Mouse (Mus musculus) limb, embryonic 13.5 days (tissue): ENCODE measurements around the gene Fah. TPM values are rescaled to one million over a fixed set of nuclear protein-coding genes. Genes with fewer than 3 reads are reported as not detected.

ENCODE experiments used
- ATAC-seq: fragments of 200-750 bp; cut with Nextera tagmentation; 2 replicates; pipeline ENCODE4 v1.8.0; 2017; ENCODE audit warnings: low read depth, moderate number of reproducible peaks, moderate TSS enrichment; ENCODE audit not compliant: low FRiP score
- H3K27ac ChIP-seq: fragments of 300-500 bp; sonication (generic); 2 replicates; pipeline ENCODE4 v1.5.1; 2015; ENCODE audit warnings: inconsistent platforms, mild to moderate bottlenecking, moderate library complexity
- H3K27me3 ChIP-seq: fragments of 300-500 bp; sonication (generic); 2 replicates; pipeline ENCODE4 v1.6.1; 2015; ENCODE audit warnings: mild to moderate bottlenecking, inconsistent platforms
- H3K36me3 ChIP-seq: fragments of 300-500 bp; sonication (generic); 2 replicates; pipeline ENCODE4 v1.6.1; 2015; ENCODE audit warnings: inconsistent platforms, mild to moderate bottlenecking, moderate library complexity
- H3K4me1 ChIP-seq: fragments of 300-500 bp; sonication (generic); 2 replicates; pipeline ENCODE4 v1.6.1; 2015; ENCODE audit warnings: inconsistent platforms
- H3K4me2 ChIP-seq: fragments of 300-500 bp; sonication (generic); replicated peaks from 2 replicates; pipeline ENCODE4 v1.6.1; 2015; ENCODE audit warnings: inconsistent platforms, mild to moderate bottlenecking, moderate library complexity
- H3K4me3 ChIP-seq: fragments of 300-500 bp; sonication (generic); 2 replicates; pipeline ENCODE4 v1.5.1; 2015; ENCODE audit warnings: moderate library complexity, mild to moderate bottlenecking, inconsistent platforms
- H3K9ac ChIP-seq: fragments of 300-500 bp; sonication (generic); 2 replicates; pipeline ENCODE4 v1.6.1; 2015; ENCODE audit warnings: mild to moderate bottlenecking, inconsistent platforms
- H3K9me3 ChIP-seq: fragments of 300-500 bp; sonication (generic); 2 replicates; pipeline ENCODE4 v1.6.1; 2016; ENCODE audit warnings: inconsistent platforms
- WGBS: fragments of 180-500 bp; shearing (Covaris S2); methylation state at CpG from one replicate; pipeline ENCODE4 v1.1.7; 2015; 5-methylcytosine and 5-hydroxymethylcytosine counted together
- polyA plus RNA-seq: library from polyadenylated mRNA; unstranded; fragments of >200 nt; fragmentation: Nextera tagmentation; extraction: Ambion mirVana; gene quantifications from 2 replicates; pipeline ENCODE4 v1.2.1, GENCODE M21; 2015

Gene Fah
- polyA plus RNA-seq, 1 experiment from 2014 or later = 3.8 TPM

DNA sequence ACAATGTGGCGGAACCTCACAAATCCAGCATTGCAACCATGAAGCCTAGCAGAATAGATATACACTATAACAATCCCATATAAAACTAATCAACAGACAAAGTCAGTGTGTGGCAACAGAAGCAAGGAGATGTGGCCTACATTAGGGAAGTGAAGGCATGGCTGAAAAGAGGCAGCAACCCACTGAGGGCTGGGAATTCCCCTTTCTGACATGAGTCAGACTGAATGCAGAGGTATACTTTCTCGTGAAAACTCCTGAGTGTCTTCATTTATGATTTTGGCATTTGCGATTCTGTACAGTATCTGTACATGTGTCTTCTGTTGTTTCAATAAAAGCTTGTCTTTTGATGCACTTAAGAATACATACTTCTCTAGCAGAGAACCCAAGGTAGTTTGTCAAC is 15.2 kb downstream of the Fah start:
- Histone ChIP-seq H3K27me3 (no peaks in the 10 kb centered on the region), H3K9me3 (no peaks in the 10 kb centered on the region), H3K9ac (no peak overlapping the region), H3K4me1 (no peaks in the 10 kb centered on the region), H3K4me2 (no peak overlapping the region), H3K27ac (no peak overlapping the region), H3K4me3 (no peak overlapping the region), H3K36me3 (no peaks in the 10 kb centered on the region)
- WGBS = 87% methylated on average over 3 of the region's 3 CpGs
- ATAC-seq = no peak

DNA sequence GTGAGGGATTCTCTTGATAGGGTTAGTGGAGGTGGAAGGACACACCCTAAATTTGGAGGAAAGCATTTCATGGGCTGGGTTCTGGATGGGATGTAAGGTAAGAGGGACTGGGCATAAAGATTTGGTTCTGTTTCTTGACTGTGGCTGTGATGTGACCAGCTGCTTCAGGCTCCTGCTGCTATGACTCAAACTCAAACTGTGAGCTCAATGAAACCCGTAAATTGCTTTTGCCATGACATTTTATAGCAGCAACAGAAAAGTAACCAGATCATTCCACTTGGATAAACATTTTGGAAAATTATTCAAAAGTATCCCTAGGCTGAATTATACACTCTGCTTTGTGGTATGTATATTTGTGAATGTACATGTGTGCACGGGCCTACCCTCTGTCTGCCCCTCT is 15.9 kb downstream of the Fah start:
- H3K4me2 ChIP-seq = no peak overlapping the region
- no peaks in the 10 kb centered on the region for H3K9me3 ChIP-seq
- no peak overlapping the region for H3K9ac ChIP-seq
- WGBS = 94% methylated on average over 2 of the region's 2 CpGs
- no peaks in the 10 kb centered on the region for H3K27me3 ChIP-seq
- no peaks in the 10 kb centered on the region for H3K4me1 ChIP-seq
- ATAC-seq = no peak
- no peak overlapping the region for H3K4me3 ChIP-seq
- no peak overlapping the region for H3K27ac ChIP-seq
- H3K36me3 ChIP-seq = no peaks in the 10 kb centered on the region

DNA sequence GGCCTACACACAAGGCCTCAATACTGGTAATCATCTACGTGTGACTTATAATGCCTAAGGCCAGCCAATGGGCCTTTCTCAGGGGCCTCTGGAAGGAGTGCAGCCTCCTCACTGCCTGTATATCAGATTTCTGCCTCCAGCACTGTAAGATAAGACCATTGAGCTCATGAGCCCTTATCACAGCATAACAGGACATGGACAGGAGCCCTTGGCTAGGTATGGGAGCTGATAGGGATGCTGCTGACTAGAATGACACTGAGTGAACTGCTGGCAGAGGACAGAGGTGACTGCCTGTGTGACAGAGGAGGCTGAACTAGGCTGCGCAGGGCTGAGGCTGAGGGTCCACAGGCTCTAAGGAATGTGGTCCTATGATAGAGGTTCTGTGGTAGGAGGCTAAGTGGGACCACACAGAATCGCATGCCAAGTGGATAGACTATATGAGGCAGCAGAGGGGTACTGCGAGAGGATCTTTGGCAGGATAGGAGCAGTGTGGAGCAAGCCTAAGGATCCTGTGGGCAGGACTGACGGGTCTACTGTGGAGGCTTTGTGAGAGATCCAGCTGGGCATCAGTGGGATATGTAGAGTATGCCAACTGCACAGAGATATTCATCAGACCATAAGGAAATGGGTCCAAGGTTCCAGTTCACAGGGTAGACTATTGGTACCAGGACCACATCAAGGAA is 19.3 kb downstream of the Fah start:
- Histone ChIP-seq H3K36me3 (no peaks in the 10 kb centered on the region), H3K4me3 (no peak overlapping the region), H3K27me3 (no peaks in the 10 kb centered on the region), H3K9me3 (no peaks in the 10 kb centered on the region), H3K4me2 (no peak overlapping the region), H3K9ac (no peak overlapping the region), H3K4me1 (no peaks in the 10 kb centered on the region), H3K27ac (no peak overlapping the region)
- ATAC-seq = no peak
- 86% methylated on average over 5 of the region's 5 CpGs for WGBS

- no peak for ATAC-seq
- WGBS = 74% methylated on average over 3 of the region's 3 CpGs
- Histone ChIP-seq H3K4me1 (no peaks in the 10 kb centered on the region), H3K27me3 (no peaks in the 10 kb centered on the region), H3K27ac (no peak overlapping the region), H3K4me3 (no peak overlapping the region), H3K9me3 (no peaks in the 10 kb centered on the region), H3K4me2 (no peak overlapping the region), H3K9ac (no peak overlapping the region), H3K36me3 (no peaks in the 10 kb centered on the region)
These were observed 20.0 kb downstream of the Fah start for GRCm38 (mm10) chr7:84586360-84587100.

DNA sequence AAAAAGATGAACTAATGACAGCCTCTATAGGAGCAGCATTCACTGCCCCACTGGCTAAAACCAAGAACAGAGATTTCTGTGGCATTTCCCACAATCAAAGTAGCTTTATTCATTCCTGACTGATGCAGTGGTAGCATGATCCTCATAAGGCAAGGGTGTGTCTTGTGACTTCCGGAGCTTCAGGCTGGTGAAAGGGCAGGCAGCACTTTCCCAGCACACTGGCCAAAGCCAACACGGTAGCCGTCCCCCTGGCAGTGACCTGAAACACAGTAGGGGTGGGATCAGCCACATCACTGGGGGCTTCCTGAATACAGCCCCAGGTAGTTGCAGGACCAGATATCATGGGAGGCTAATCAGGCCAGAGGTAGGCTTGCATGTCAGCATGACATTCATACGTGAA is 21.4 kb downstream of the Fah start:
- H3K9ac ChIP-seq = no peak overlapping the region
- H3K27ac ChIP-seq = no peak overlapping the region
- 88% methylated on average over 4 of the region's 4 CpGs for WGBS
- no peaks in the 10 kb centered on the region for H3K36me3 ChIP-seq
- H3K4me3 ChIP-seq = no peak overlapping the region
- no peaks in the 10 kb centered on the region for H3K27me3 ChIP-seq
- ATAC-seq = no peak
- H3K4me2 ChIP-seq = no peak overlapping the region
- H3K4me1 ChIP-seq = no peaks in the 10 kb centered on the region
- no peaks in the 10 kb centered on the region for H3K9me3 ChIP-seq

- no peak overlapping the region for H3K4me3 ChIP-seq
- H3K27me3 ChIP-seq = no peaks in the 10 kb centered on the region
- WGBS = 96% methylated on average over 1 of the region's 1 CpGs
- no peak overlapping the region for H3K27ac ChIP-seq
- H3K36me3 ChIP-seq = no peaks in the 10 kb centered on the region
- no peak overlapping the region for H3K4me2 ChIP-seq
- no peak for ATAC-seq
- no peaks in the 10 kb centered on the region for H3K9me3 ChIP-seq
- no peaks in the 10 kb centered on the region for H3K4me1 ChIP-seq
- no peak overlapping the region for H3K9ac ChIP-seq
These were observed 26.8 kb downstream of the Fah start for GRCm38 (mm10) chr7:84579769-84580168.

GRCm38 (mm10) chr7:84578841-84579240 is 27.7 kb downstream of the Fah start:
- H3K9ac ChIP-seq = no peak overlapping the region
- H3K4me3 ChIP-seq = no peak overlapping the region
- ATAC-seq = no peak
- H3K36me3 ChIP-seq = no peaks in the 10 kb centered on the region
- H3K27ac ChIP-seq = no peak overlapping the region
- no peaks in the 10 kb centered on the region for H3K9me3 ChIP-seq
- no peaks in the 10 kb centered on the region for H3K27me3 ChIP-seq
- no peaks in the 10 kb centered on the region for H3K4me1 ChIP-seq
- 86% methylated on average over 1 of the region's 1 CpGs for WGBS
- no peak overlapping the region for H3K4me2 ChIP-seq

DNA sequence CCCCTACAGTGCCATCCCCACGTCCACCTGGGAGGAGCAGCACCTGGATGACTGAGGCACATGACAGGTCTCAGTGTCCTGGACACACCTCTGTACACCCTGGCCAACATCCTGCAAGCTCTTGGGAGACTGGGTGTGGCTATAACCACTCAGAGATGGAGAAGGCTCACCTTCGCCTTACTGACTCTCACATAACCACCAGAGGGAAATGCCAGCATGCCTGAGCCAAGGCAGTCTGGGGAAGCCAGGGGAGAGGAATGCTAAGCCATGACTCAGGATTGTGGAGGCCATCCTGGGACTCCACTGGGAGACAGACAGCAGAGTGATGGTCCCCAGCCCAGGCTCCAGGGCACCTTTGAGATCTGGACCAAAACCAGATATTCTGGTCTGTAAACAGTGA is 29.5 kb downstream of the Fah start:
- no peak for ATAC-seq
- Histone ChIP-seq H3K4me1 (no peaks in the 10 kb centered on the region), H3K36me3 (no peaks in the 10 kb centered on the region), H3K27me3 (no peaks in the 10 kb centered on the region), H3K9me3 (no peaks in the 10 kb centered on the region), H3K4me2 (no peak overlapping the region), H3K4me3 (no peak overlapping the region), H3K27ac (no peak overlapping the region), H3K9ac (no peak overlapping the region)
- WGBS = 84% methylated on average over 2 of the region's 2 CpGs

- WGBS = 72% methylated on average over 6 of the region's 6 CpGs
- H3K36me3 ChIP-seq = no peaks in the 10 kb centered on the region
- H3K4me1 ChIP-seq = no peaks in the 10 kb centered on the region
- no peak overlapping the region for H3K9ac ChIP-seq
- no peak overlapping the region for H3K4me2 ChIP-seq
- H3K9me3 ChIP-seq = no peaks in the 10 kb centered on the region
- H3K4me3 ChIP-seq = no peak overlapping the region
- no peak overlapping the region for H3K27ac ChIP-seq
- H3K27me3 ChIP-seq = no peaks in the 10 kb centered on the region
- no peak for ATAC-seq
These were observed 40.3 kb downstream of the Fah start for GRCm38 (mm10) chr7:84566200-84566599.

GRCm38 (mm10) chr7:84564236-84564635 is 42.3 kb downstream of the Fah start:
- Histone ChIP-seq H3K4me3 (no peak overlapping the region), H3K9ac (no peak overlapping the region), H3K36me3 (no peaks in the 10 kb centered on the region), H3K27ac (no peak overlapping the region), H3K9me3 (no peaks in the 10 kb centered on the region), H3K27me3 (no peaks in the 10 kb centered on the region), H3K4me1 (no peaks in the 10 kb centered on the region), H3K4me2 (no peak overlapping the region)
- 77% methylated on average over 3 of the region's 3 CpGs for WGBS
- ATAC-seq = no peak

DNA sequence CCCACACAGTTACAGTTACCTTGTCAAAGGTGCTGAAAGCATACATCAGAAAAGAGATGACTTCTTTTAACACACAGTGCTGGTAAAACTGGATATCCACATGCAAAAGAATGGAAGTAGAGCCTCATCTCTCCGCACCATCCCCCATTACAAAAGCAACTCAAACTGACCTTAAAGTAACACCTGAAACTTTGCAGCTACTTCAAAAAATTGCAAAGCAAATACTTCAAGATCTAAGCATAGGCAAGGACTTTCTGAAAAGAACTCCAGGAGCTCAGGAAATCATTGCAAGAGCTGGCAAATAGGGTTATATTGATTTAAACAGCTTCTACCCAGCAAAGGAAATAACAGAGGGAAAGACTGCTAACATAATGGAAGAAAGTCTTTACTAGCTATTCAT is 46.0 kb downstream of the Fah start:
- Histone ChIP-seq H3K4me3 (no peak overlapping the region), H3K9me3 (no peaks in the 10 kb centered on the region), H3K4me2 (no peak overlapping the region), H3K36me3 (no peaks in the 10 kb centered on the region), H3K4me1 (peaks cover 9% of the 10 kb centered on the region), H3K27me3 (no peaks in the 10 kb centered on the region), H3K9ac (no peak overlapping the region), H3K27ac (no peak overlapping the region)
- ATAC-seq = no peak
- 98% methylated on average over 1 of the region's 1 CpGs for WGBS

GRCm38 (mm10) chr7:84557332-84557731 is 49.2 kb downstream of the Fah start:
- peaks cover 9% of the 10 kb centered on the region for H3K4me1 ChIP-seq
- no peak overlapping the region for H3K27ac ChIP-seq
- ATAC-seq = no peak
- H3K4me3 ChIP-seq = no peak overlapping the region
- H3K36me3 ChIP-seq = no peaks in the 10 kb centered on the region
- no peak overlapping the region for H3K9ac ChIP-seq
- no peaks in the 10 kb centered on the region for H3K27me3 ChIP-seq
- H3K4me2 ChIP-seq = no peak overlapping the region
- 35% methylated on average over 3 of the region's 3 CpGs for WGBS
- H3K9me3 ChIP-seq = no peaks in the 10 kb centered on the region

- no peak for ATAC-seq
- Histone ChIP-seq H3K27me3 (no peaks in the 10 kb centered on the region), H3K4me2 (no peak overlapping the region), H3K9me3 (no peaks in the 10 kb centered on the region), H3K4me1 (peaks cover 9% of the 10 kb centered on the region), H3K36me3 (no peaks in the 10 kb centered on the region), H3K4me3 (no peak overlapping the region), H3K27ac (no peak overlapping the region), H3K9ac (no peak overlapping the region)
- 69% methylated on average over 3 of the region's 3 CpGs for WGBS
These were observed 51.2 kb downstream of the Fah start for GRCm38 (mm10) chr7:84555294-84555693.
